Mouse (Mus musculus): Measurements from ENCODE around the gene Psma6.

DNA sequence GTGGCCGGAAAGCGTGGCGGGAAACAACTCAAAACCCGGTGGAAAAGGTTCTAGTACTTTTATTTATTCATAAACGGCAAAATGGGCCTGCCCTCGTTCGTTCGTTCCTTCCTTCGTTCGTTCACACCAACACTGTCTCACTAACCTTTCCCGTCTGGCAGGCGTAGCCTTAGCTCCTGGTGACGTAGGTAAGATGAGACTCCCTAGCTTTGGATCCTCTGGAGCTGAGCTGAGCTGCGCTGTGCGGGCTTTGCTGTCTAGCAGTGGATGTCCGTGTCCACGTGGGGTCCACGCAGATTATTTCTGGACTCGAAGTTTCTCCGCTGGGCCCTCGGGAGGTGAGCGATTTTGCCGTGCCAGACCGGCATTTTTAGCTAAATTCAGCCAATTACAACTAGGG lies 36.2 kb downstream of the Psma6 start:
- TF ChIP-seq CTCF (IDR thresholded peaks at IDR 0.05; ENCODE audit: borderline replicate concordance, insufficient read depth, low read length) (no peak), POLR2A (IDR thresholded peaks at IDR 0.05; ENCODE audit: low read depth, low read length) (no peak)
